Mouse (Mus musculus): ENCODE data around the gene Sult5a1. TPM values are rescaled to one million over a fixed set of nuclear protein-coding genes. Genes with fewer than 3 reads are reported as not detected.
A peak's percentile ranks its signal among the peaks of the same experiment; 100 is the strongest.
"Not testable (repeated sequence)": the region's sequence is repeated elsewhere in the genome, so short reads cannot be mapped to it uniquely, and the experiment has no call there.

Gene Sult5a1
- polyA plus RNA-seq, 2 experiments from 2014 or later: 0.42 TPM; not detected in 1

GRCm38 (mm10) chr8:123134149-123134713 is 23.9 kb downstream of the Sult5a1 start:
- ATAC-seq: no peak

- ATAC-seq: no peak
These were observed 25.2 kb downstream of the Sult5a1 start for GRCm38 (mm10) chr8:123132953-123133352.

GRCm38 (mm10) chr8:123131041-123131440 is 27.1 kb downstream of the Sult5a1 start:
- no peak for ATAC-seq

GRCm38 (mm10) chr8:123126193-123126816 is 31.8 kb downstream of the Sult5a1 start:
- ATAC-seq: no peak

GRCm38 (mm10) chr8:123122670-123123069 is 35.4 kb downstream of the Sult5a1 start:
- no peak for ATAC-seq

- no peak for ATAC-seq
These were observed 36.1 kb downstream of the Sult5a1 start for GRCm38 (mm10) chr8:123122059-123122458.

- no peak for ATAC-seq
These were observed 40.4 kb downstream of the Sult5a1 start for GRCm38 (mm10) chr8:123117744-123118143.

- ATAC-seq: peak; percentile 27
These were observed 40.9 kb downstream of the Sult5a1 start, which contains the start of gene Cpne7 for GRCm38 (mm10) chr8:123117127-123117731. Gene Cpne7, plus strand, starts transcription at chr8:123117374.

- ATAC-seq: no peak
These were observed 43.5 kb downstream of the Sult5a1 start for GRCm38 (mm10) chr8:123114644-123115043.

GRCm38 (mm10) chr8:123113908-123114469 is 44.1 kb downstream of the Sult5a1 start:
- peak; percentile 58 for ATAC-seq

GRCm38 (mm10) chr8:123112892-123113291 is 45.2 kb downstream of the Sult5a1 start:
- no peak for ATAC-seq

GRCm38 (mm10) chr8:123110649-123111048 is 47.5 kb downstream of the Sult5a1 start:
- peak; percentile 67 for ATAC-seq

- no peak for ATAC-seq
These were observed 49.2 kb downstream of the Sult5a1 start for GRCm38 (mm10) chr8:123108953-123109352.

- no peak for ATAC-seq
These were observed 50.1 kb downstream of the Sult5a1 start for GRCm38 (mm10) chr8:123108010-123108409.

GRCm38 (mm10) chr8:123106531-123106930 is 51.6 kb downstream of the Sult5a1 start:
- ATAC-seq: no peak

GRCm38 (mm10) chr8:123105553-123106326 is 52.4 kb downstream of the Sult5a1 start:
- ATAC-seq: peak; percentile 29

- ATAC-seq: no peak
These were observed 53.9 kb downstream of the Sult5a1 start for GRCm38 (mm10) chr8:123104046-123104767.

- ATAC-seq: no peak
These were observed 54.8 kb downstream of the Sult5a1 start for GRCm38 (mm10) chr8:123103285-123103684.

- not testable (repeated sequence) for ATAC-seq
These were observed 55.3 kb downstream of the Sult5a1 start for GRCm38 (mm10) chr8:123102855-123103254.

- peak; percentile 72 for ATAC-seq
These were observed 56.1 kb downstream of the Sult5a1 start, which contains the start of gene Rpl13 for GRCm38 (mm10) chr8:123101735-123102685. Gene Rpl13, plus strand, starts transcription at chr8:123102350.

- no peak for ATAC-seq
These were observed 56.9 kb downstream of the Sult5a1 start for GRCm38 (mm10) chr8:123101244-123101643.
